Mouse (Mus musculus) heart, adult 11 months (tissue): ENCODE results near the gene Myl4.

Experiments
- DNase-seq: peaks from one replicate; pipeline ENCODE4 v3.0.0; 2022

Gene Myl4

DNA sequence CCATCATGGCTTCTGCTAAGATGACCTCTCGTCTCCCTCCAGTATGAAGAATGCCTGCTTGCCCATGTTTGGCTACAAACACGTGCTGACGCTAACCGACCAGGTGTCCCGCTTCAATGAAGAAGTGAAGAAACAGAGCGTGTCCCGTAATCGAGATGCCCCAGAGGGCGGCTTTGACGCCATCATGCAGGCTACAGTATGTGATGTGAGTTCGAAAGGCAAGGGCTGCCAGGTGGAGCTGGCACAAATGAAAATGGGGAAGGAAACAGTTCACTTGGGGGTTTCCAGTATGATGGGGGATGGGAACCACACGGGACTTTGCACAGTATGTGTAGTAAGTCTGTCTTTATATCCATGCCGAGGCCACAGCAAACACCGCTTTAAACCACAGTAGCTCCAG, 86.5 kb downstream of the Myl4 start:
- peak; percentile 91 for DNase-seq

GRCm38 (mm10) chr11:104638006-104638405, 87.5 kb downstream of the Myl4 start:
- no peak for DNase-seq

DNA sequence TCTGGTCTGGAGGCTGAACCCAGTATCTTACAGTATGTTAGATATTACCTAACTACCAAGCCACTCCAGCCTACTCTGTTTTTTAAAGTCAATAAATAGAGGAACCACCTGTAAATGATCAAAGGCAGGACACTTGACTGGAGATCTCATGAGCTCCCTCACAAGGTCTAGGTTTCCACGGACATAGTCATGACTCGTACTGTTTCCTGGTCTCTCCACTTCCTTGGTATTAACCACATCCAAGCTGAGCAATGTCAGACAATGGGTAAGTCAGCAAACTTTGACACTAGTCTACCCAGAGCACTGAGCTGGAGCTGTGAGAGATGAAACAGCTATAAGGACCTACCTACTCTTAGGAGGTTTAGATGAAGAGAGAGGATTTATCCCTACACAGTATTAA, 88.4 kb downstream of the Myl4 start:
- DNase-seq = no peak

- DNase-seq = peak; percentile 81
These were observed 89.2 kb downstream of the Myl4 start for GRCm38 (mm10) chr11:104639634-104640033.

DNA sequence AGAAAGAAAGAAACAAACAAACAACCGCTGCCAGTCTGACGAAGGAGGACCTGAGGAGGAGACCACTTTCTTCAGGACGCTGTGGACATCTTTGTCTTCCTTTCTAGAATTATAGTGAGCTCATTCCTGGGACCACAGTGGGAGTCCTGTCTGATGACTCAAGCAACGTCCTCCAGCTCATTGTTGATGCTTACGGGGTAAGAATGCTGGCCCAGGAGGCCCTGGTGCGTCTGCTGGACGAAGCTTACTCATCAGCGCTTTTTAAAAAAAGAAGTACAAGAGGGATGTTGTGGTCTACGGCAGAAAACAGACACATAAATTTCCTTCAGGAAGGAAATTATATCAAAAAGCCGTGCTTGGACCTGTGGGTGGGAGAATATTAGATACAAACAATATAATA, 90.4 kb downstream of the Myl4 start:
- peak; percentile 79 for DNase-seq

DNA sequence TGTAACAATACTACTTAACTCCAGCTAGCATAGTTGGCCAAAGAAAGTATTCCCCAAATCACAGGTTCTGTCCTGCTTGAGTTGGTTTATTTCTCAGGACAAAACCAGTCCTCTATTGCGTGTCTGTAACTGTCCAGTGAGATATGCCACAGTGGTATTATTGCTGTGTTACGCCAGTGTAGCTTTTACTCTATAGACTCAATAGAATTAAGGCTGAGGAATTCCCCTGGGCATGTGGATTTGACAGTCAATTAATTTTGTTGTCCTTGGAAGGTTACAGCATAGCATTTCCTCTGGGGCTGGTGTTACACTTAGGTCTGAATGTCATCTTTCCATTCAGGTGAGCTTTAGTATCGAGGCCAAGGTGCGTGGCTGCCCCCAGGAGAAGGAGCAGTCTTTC, 92.8 kb downstream of the Myl4 start:
- no peak for DNase-seq
